Mouse (Mus musculus): Measurements from ENCODE around the gene Btd.

DNA sequence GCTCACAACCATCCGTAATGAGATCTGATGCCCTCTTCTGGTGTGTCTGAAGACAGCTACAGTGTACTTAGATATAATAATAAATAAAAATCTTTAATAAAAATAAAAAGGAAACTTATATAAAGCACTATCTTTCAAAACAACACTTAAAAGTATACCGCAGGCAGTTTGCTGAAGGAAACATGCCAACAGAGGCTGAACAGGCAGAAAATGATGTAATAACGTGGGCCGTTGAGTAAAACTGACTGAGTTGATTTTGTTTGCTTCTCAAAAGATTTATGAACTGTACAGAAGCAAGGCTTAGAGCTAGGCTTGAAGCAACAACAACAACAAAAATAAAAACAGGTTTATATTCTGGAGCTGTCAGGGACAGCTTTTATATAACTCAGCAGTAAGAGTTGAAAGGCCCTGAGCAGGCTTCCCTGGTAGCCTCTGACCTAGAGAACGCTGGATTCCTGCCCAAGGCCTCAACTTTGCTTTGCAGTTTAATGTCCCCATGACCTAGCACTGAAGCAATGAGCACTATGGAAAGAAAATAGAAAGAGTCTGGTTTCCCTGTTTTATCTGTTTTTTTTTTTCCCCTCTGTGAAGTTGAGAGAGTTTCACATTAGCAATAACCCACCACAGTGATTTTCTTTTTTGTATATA is 3.5 kb downstream of the Btd start:
- TF ChIP-seq CTCF (IDR thresholded peaks at IDR 0.05; ENCODE audit: low read depth, low read length) = no peak
- TF ChIP-seq POLR2A (IDR thresholded peaks at IDR 0.05; ENCODE audit: extremely low read depth, insufficient read depth, low read length) = no peak
